Mouse (Mus musculus): ENCODE data around the gene E130114P18Rik.
A peak's percentile ranks its signal among the peaks of the same experiment; 100 is the strongest.

Gene E130114P18Rik

GRCm38 (mm10) chr4:97640385-97640784 lies 137.5 kb downstream of the E130114P18Rik start:
- no peak for DNase-seq

GRCm38 (mm10) chr4:97636569-97636968 lies 141.3 kb downstream of the E130114P18Rik start:
- no peak for DNase-seq

DNA sequence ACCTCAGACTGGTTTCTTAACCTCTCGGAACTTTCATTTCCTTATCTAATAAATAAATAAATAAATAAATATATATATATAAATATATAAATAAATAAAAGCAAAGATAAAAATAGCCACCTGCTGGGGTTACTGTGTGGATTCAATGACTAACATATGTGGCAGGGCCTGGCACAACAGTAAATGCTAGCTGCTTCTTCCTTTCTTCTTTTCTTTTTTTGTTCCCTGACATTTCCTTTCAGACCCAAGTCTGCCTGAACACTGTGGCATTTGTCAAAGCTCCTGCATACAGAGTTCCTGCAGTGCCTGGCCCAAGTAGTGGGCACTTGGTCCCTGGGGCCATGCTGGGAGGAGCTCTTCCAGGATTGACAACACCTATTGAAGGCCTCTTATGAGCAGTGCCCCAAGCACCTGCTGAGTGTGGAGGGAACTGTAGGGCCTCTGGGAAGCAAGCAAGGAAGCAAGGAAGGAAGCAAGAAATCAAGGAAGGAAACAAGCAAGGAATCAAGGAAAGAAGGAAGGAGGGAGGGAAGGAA lies 142.1 kb downstream of the E130114P18Rik start:
- DNase-seq: no peak

GRCm38 (mm10) chr4:97635296-97635755 lies 142.6 kb downstream of the E130114P18Rik start:
- DNase-seq: no peak

DNA sequence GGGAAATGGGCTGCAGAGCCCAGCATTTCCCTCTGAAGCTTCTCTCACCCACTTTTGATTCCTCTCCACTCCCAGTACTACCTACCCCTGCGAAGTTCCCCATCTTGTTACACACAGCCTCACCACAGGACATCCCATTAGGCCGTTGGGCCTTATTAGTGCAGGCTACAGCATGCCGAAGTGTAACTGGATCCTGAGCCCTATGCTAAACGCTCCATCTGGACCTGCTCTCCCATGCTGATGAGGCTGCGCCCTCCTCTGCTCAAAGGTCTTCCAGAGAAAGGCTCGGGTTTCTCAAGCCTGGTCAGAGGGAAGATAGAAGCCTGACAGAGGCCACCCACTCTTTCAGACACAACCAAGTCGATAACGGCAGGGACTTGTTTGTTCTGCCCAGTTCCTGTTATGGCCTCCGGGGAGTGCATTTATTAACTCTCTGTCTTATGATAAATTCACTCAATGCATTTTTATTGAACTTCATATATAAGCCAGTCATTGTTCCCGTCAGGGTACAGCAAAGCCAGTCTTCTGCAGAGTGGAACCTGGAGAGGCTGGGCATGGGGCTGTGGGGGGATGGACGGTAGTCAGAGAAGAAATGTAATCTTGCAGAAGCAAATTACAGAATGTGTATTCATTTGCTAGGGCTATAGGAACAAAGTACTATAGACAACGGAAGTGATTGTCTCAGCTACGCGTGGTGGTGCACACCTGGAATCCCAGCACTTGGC lies 148.8 kb downstream of the E130114P18Rik start:
- no peak for DNase-seq

DNA sequence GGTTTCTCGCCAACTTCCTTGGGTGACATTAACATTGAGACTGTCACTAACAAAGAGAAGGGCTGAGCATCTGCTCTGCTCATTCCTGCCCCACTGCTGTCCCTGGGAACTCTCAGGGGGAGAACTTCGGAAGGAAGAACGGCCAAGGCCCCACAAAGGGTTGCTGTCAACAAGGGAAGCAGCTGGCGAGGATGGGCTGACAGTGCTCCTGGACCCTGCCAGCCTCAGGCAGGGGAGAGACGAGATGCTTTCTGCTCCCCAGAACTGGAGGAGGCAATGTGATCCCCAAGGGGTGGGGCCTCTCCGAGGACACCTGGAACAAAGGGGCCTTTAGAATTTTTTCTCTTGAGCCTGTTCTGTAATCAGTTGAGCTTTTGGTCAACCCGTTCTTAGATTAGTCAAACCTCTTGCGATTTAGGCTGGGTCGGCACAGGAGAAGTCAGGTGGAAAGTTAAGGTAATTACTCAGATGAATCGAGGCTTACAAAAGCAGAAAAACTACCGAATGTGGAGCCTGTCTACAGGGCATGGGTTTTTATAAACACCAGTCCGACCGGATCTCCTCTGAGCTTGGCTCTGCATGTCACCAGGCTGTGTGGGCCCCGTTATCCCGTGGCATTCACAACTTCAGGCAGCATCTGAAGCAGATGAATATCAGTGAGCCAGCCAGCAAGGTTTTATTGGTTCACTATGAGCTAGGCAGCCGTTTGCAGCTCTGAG lies 151.7 kb downstream of the E130114P18Rik start:
- DNase-seq: no peak

DNA sequence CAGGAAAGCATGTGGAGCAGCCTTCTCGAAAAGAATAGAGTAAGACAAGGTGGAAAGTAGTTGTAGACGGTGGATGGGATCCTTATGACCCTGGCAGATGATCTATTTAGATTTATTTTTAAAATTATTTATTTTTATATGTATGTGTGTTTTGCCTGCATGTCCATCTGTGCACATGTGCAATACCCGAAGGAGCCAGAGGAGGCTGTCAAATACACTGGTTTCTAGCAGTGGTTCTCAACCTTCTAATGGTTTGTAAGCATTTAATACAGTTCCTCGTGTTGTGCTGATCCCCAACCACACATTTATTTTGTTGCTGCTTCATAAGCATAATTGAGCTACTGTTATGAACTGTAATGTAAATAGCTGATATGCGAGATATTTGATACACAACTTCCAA lies 154.7 kb downstream of the E130114P18Rik start:
- DNase-seq: no peak

- DNase-seq: no peak
Measured at GRCm38 (mm10) chr4:97621731-97622130, 156.1 kb downstream of the E130114P18Rik start.

DNA sequence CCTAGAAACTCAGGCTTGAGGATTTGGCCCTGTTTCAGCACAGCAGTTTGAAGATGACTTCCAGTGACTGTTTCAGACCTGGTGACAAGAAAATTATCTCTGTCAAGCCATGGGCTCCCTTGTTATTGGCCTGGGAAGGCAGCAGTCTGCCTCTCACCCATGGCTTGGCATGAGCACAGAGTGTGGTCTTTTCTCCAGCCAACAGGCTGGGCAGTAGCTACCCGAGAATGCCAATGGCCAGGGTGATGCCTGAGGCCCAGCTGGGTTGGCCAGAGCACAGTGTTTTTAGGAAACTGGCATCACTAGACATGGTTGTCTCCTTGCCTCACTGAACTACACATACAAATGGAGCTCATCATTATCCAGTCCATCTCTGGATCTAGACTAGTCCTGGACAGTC lies 157.5 kb downstream of the E130114P18Rik start:
- no peak for DNase-seq

GRCm38 (mm10) chr4:97618668-97619373 lies 159.1 kb downstream of the E130114P18Rik start:
- DNase-seq: peak; percentile 44

- no peak for DNase-seq
Measured at GRCm38 (mm10) chr4:97615031-97615430, 162.8 kb downstream of the E130114P18Rik start.

- peak; percentile 77 for DNase-seq
Measured at GRCm38 (mm10) chr4:97611251-97611847, 166.5 kb downstream of the E130114P18Rik start.

- DNase-seq: peak; percentile 38
Measured at GRCm38 (mm10) chr4:97609831-97610727, 167.8 kb downstream of the E130114P18Rik start.

DNA sequence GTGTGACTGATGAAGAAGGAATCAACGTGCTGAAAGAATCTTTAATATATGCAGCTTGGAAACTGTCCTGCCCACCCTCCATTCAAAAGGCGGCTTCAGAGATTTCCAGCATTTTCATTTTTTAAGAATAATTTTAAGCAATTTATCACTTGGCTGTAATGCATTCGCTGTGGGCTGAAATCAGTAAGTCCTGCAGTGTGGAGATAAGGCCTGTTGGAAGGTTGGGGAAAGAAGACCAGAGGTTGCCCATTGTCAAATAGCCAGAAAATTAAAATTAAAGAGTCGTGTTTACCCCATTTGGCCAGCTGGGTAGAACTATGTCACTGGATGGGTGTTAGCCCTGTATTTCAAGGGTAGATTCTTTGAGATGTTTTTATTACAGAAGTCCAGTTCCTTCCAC lies 168.5 kb downstream of the E130114P18Rik start:
- no peak for DNase-seq

DNA sequence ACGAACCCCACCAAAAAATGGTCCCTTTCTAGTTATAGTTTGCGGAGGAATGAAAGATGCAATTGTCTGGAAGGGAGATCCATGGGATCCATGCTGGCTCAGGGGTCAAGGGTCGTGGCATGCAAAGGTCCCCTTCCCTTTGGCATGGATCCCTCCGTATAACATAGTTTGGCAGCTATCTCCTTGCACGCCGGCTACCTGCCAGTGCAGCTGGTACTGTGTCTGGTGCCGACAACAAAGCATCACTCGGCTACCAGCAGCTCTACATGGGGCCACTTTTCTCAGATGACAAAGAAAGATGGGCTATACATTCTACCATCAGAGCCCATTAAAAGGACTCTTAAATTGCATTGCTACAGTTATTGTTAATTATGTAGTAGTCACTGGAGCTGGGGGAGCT lies 169.2 kb downstream of the E130114P18Rik start:
- no peak for DNase-seq

DNA sequence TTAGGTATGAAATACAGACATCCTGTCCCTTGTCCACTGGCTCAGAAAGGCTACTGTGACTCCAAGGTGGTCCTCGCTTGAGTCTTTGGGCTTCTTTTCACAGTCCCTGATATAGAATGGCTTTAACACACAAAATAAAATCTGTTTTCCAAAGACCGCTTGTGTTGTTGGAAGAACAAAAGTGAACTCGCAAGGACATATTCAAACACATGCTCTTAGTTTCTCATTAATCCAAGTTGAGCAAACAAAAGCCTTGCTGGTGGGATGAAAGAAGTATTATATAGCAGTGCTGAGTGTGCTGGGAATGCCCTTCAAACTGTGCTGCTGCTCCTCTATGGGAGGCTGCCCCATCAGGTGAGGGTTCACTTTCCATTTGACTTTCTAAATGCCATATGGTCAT lies 169.7 kb downstream of the E130114P18Rik start:
- DNase-seq: no peak

DNA sequence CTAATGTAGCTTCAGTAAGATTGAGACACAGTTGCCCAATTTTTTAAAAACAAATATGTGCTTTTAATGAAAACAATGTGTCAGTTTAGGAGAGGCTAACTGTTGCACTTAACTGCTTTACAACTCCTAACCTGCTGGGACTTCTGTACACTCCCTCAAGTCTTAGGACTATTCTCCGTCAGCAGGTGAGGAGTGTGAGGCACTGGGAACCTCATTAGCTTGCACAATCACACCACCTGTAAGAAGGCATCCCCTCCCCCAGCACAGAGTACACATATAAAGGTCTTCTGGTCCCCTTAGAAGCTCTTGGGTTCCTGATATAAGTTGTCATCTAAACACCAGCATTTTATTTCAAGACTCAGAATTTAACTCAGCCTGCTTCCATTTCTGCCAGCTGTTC lies 170.7 kb downstream of the E130114P18Rik start:
- DNase-seq: no peak

GRCm38 (mm10) chr4:97606524-97606923 lies 171.4 kb downstream of the E130114P18Rik start:
- no peak for DNase-seq

DNA sequence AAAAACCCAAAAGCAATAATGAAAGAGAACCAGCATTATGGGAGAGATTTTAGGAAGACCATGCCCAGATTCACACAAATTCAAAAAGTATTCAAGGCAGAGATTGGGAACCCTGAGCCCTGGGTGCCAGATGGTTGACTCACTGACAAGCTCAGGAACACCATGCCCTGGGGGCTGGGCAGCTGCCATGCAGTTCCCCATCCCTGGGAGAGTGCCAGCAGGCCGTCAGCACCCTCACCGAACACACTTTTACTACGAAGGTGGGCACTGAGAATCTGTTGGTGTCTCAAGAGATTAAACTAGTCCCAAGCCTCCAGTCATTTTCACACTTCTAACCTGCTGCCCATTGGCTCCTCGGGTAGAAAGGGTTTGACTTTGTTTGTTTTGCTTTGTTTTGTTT lies 175.3 kb downstream of the E130114P18Rik start:
- no peak for DNase-seq

DNA sequence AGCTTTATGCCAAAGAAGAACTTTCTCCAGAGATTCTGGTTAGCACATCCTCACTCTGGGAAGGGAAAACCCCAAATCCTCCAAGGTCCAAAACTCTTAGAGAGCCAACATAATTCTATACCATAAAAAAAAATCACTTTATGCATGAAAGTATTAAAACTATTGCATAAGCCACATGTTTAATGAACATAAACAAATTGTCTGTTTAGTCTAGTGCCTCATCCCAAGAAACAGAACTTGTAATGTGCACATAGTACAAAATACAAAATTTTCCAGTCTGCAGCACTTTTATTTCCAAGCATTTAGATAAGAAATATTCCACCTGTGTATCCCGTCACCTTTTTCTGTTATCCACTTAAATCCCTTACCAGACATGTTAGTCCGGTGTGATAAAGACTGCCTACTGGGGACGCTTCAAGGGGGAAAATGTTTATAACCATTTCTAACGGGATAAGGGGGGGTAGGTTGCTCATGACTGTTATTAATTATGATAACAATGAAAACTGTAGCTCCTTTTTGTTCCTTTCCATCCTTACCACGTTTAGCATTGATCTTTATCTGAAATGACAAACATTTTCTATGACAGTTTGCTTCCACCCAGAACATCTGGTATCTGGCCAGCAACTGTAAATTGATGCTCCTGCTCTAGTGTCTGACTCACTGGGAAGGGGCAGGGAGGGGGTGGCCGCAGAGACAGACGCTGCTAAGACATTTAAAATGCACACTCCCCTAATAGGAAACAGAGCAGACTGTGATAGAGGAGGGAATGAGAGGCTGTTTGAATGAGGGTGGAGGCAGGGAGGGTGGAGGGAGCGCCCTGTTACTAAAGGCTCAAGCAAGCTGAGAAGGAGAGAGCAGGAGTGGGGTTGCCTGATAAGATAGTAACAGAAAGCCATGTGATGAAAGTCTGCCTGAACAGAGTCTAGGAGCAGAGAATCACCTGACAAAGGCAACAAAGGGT lies 176.7 kb downstream of the E130114P18Rik start:
- no peak for DNase-seq

- no peak for DNase-seq
Measured at GRCm38 (mm10) chr4:97597443-97597842, 180.4 kb downstream of the E130114P18Rik start.
